Mouse (Mus musculus) neural tube, embryonic 11.5 days (tissue): ENCODE data around the gene Cpxm2. TPM values are rescaled to one million over a fixed set of nuclear protein-coding genes. Genes with fewer than 3 reads are reported as not detected.

Experiments
- ATAC-seq: fragments of 200-750 bp; cut with Nextera tagmentation; 2 replicates; pipeline ENCODE4 v1.8.0; 2017; ENCODE audit warnings: moderate number of reproducible peaks, mild to moderate bottlenecking, moderate TSS enrichment, moderate library complexity; ENCODE audit not compliant: insufficient read depth, low FRiP score, low TSS enrichment
- DNase-seq: peaks from one replicate; pipeline ENCODE4 v3.0.0-alpha.2; 2015; ENCODE audit warnings: low spot score
- H3K27ac ChIP-seq: fragments of 300-500 bp; sonication (generic); 2 replicates; pipeline ENCODE4 v1.5.1; 2014; ENCODE audit warnings: low read depth, mild to moderate bottlenecking, low read length
- H3K27me3 ChIP-seq: fragments of 300-500 bp; sonication (generic); 2 replicates; pipeline ENCODE4 v1.6.1; 2014; ENCODE audit warnings: mild to moderate bottlenecking, low read length, mixed read lengths; ENCODE audit not compliant: control insufficient read depth, insufficient read depth
- H3K36me3 ChIP-seq: fragments of 300-500 bp; sonication (generic); 2 replicates; pipeline ENCODE4 v1.6.1; 2014; ENCODE audit warnings: mild to moderate bottlenecking, low read length, moderate library complexity, mixed read lengths; ENCODE audit not compliant: control insufficient read depth, insufficient read depth
- H3K4me1 ChIP-seq: fragments of 300-500 bp; sonication (generic); 2 replicates; pipeline ENCODE4 v1.6.1; 2014; ENCODE audit warnings: low read length, mixed read lengths; ENCODE audit not compliant: control insufficient read depth, insufficient read depth
- H3K4me2 ChIP-seq: fragments of 300-500 bp; sonication (generic); 2 replicates; pipeline ENCODE4 v1.6.1; 2014; ENCODE audit warnings: low read depth, mild to moderate bottlenecking, moderate library complexity
- H3K4me3 ChIP-seq: fragments of 300-500 bp; sonication (generic); 2 replicates; pipeline ENCODE4 v1.5.1; 2014; ENCODE audit warnings: low read depth, low read length
- H3K9ac ChIP-seq: fragments of 300-500 bp; sonication (generic); 2 replicates; pipeline ENCODE4 v1.6.1; 2014; ENCODE audit warnings: mild to moderate bottlenecking, low read length
- H3K9me3 ChIP-seq: fragments of 300-500 bp; sonication (generic); 2 replicates; pipeline ENCODE4 v1.6.1; 2016; ENCODE audit warnings: low read length; ENCODE audit not compliant: control insufficient read depth
- WGBS: fragments of 180-500 bp; shearing (Covaris S2); extraction: QIAGEN DNeasy Blood & Tissue Kit; methylation state at CpG from one replicate; pipeline ENCODE4 v1.1.7; 2014; 5-methylcytosine and 5-hydroxymethylcytosine counted together
- polyA plus RNA-seq: library from polyadenylated mRNA; unstranded; fragments of >200 nt; fragmentation: Nextera tagmentation; extraction: Ambion mirVana; gene quantifications from 2 replicates; pipeline ENCODE4 v1.2.1, GENCODE M21; 2014

Gene Cpxm2
- polyA plus RNA-seq, 1 experiment from 2014 or later: 1.0 TPM

- no peaks in the 10 kb centered on the region for H3K4me1 ChIP-seq
- H3K9ac ChIP-seq: no peak overlapping the region
- H3K36me3 ChIP-seq: no peaks in the 10 kb centered on the region
- ATAC-seq (no peak), DNase-seq (no peak)
- no peak overlapping the region for H3K4me2 ChIP-seq
- H3K27me3 ChIP-seq: no peaks in the 10 kb centered on the region
- no peak overlapping the region for H3K4me3 ChIP-seq
- WGBS: 95% methylated on average over 4 of the region's 4 CpGs
- H3K9me3 ChIP-seq: no peaks in the 10 kb centered on the region
- no peak overlapping the region for H3K27ac ChIP-seq
Observed at GRCm38 (mm10) chr7:132181586-132182198, 27.2 kb upstream of the Cpxm2 start.

- H3K27ac ChIP-seq: no peak overlapping the region
- no peak overlapping the region for H3K9ac ChIP-seq
- no peak overlapping the region for H3K4me3 ChIP-seq
- DNase-seq (no peak), ATAC-seq (no peak)
- no peak overlapping the region for H3K4me2 ChIP-seq
- WGBS: 93% methylated on average over 3 of the region's 3 CpGs
- H3K4me1 ChIP-seq: no peaks in the 10 kb centered on the region
- no peaks in the 10 kb centered on the region for H3K27me3 ChIP-seq
- H3K36me3 ChIP-seq: no peaks in the 10 kb centered on the region
- H3K9me3 ChIP-seq: no peaks in the 10 kb centered on the region
Observed at GRCm38 (mm10) chr7:132181042-132181441, 26.5 kb upstream of the Cpxm2 start.

GRCm38 (mm10) chr7:132179049-132179448, 24.5 kb upstream of the Cpxm2 start:
- Histone ChIP-seq H3K27me3 (no peaks in the 10 kb centered on the region), H3K4me3 (no peak overlapping the region), H3K9me3 (no peaks in the 10 kb centered on the region), H3K36me3 (no peaks in the 10 kb centered on the region), H3K27ac (no peak overlapping the region), H3K9ac (no peak overlapping the region), H3K4me2 (no peak overlapping the region), H3K4me1 (no peaks in the 10 kb centered on the region)
- DNase-seq (no peak), ATAC-seq (no peak)
- WGBS: 74% methylated on average over 1 of the region's 1 CpGs

- no peak for DNase-seq
- Histone ChIP-seq H3K27me3 (no peaks in the 10 kb centered on the region), H3K36me3 (no peaks in the 10 kb centered on the region), H3K9ac (no peak overlapping the region), H3K27ac (no peak overlapping the region), H3K4me3 (no peak overlapping the region), H3K9me3 (no peaks in the 10 kb centered on the region), H3K4me1 (no peaks in the 10 kb centered on the region), H3K4me2 (no peak overlapping the region)
- no peak for ATAC-seq
- 89% methylated on average over 5 of the region's 5 CpGs for WGBS
Observed at GRCm38 (mm10) chr7:132174787-132175186, 20.2 kb upstream of the Cpxm2 start.

- Histone ChIP-seq H3K4me3 (no peak overlapping the region), H3K4me1 (no peaks in the 10 kb centered on the region), H3K27me3 (no peaks in the 10 kb centered on the region), H3K9me3 (no peaks in the 10 kb centered on the region), H3K9ac (no peak overlapping the region), H3K27ac (no peak overlapping the region), H3K4me2 (no peak overlapping the region), H3K36me3 (no peaks in the 10 kb centered on the region)
- no peak for ATAC-seq
- DNase-seq: no peak
- 71% methylated on average over 2 of the region's 2 CpGs for WGBS
Observed at GRCm38 (mm10) chr7:132174296-132174695, 19.8 kb upstream of the Cpxm2 start.

GRCm38 (mm10) chr7:132172220-132172619, 17.7 kb upstream of the Cpxm2 start:
- no peak for DNase-seq
- Histone ChIP-seq H3K4me1 (no peaks in the 10 kb centered on the region), H3K9ac (no peak overlapping the region), H3K4me3 (no peak overlapping the region), H3K36me3 (no peaks in the 10 kb centered on the region), H3K27me3 (no peaks in the 10 kb centered on the region), H3K9me3 (no peaks in the 10 kb centered on the region), H3K4me2 (no peak overlapping the region), H3K27ac (no peak overlapping the region)
- no peak for ATAC-seq
- 78% methylated on average over 5 of the region's 5 CpGs for WGBS

- no peak for ATAC-seq
- Histone ChIP-seq H3K9ac (no peak overlapping the region), H3K4me2 (no peak overlapping the region), H3K27ac (no peak overlapping the region), H3K36me3 (no peaks in the 10 kb centered on the region), H3K27me3 (no peaks in the 10 kb centered on the region), H3K9me3 (no peaks in the 10 kb centered on the region), H3K4me1 (no peaks in the 10 kb centered on the region), H3K4me3 (no peak overlapping the region)
- WGBS: 90% methylated on average over 5 of the region's 5 CpGs
- no peak for DNase-seq
Observed at GRCm38 (mm10) chr7:132171716-132172115, 17.2 kb upstream of the Cpxm2 start.

GRCm38 (mm10) chr7:132169419-132170169, 15.1 kb upstream of the Cpxm2 start:
- Histone ChIP-seq H3K4me3 (no peak overlapping the region), H3K9ac (no peak overlapping the region), H3K27ac (no peak overlapping the region), H3K36me3 (no peaks in the 10 kb centered on the region), H3K27me3 (no peaks in the 10 kb centered on the region), H3K9me3 (no peaks in the 10 kb centered on the region), H3K4me1 (no peaks in the 10 kb centered on the region), H3K4me2 (no peak overlapping the region)
- ATAC-seq (no peak), DNase-seq (no peak)
- WGBS: 68% methylated on average over 7 of the region's 7 CpGs

- WGBS: 68% methylated on average over 4 of the region's 4 CpGs
- H3K4me1 ChIP-seq: no peaks in the 10 kb centered on the region
- H3K4me2 ChIP-seq: no peak overlapping the region
- ATAC-seq (no peak), DNase-seq (no peak)
- H3K9ac ChIP-seq: no peak overlapping the region
- H3K9me3 ChIP-seq: no peaks in the 10 kb centered on the region
- no peak overlapping the region for H3K4me3 ChIP-seq
- H3K36me3 ChIP-seq: no peaks in the 10 kb centered on the region
- no peak overlapping the region for H3K27ac ChIP-seq
- H3K27me3 ChIP-seq: no peaks in the 10 kb centered on the region
Observed at GRCm38 (mm10) chr7:132167239-132167638, 12.7 kb upstream of the Cpxm2 start.
